Comparison of ENCODE assay signal across 29 mouse cellular contexts in the genomic region with DNA sequence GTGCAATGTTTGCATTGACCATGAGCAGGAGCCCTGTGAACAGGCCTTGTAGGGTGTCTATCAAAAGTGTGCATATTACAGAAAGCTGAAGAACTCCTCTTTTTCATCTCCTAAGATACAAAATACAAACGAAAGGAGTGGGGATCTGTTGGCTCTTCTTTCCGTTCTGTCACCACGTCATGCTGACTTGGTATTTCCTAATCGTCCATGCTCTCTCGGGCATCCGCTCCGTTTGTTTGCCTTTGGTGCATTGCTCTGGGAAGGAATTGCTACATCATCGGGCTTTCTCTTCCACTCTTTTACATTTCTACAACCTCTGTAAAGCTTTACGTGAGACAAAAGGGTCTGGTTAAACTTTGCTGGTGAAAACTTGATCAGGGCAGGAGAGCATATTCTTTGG.
DNase-seq lines count a peak whose midpoint lies in the region; ATAC-seq and TF ChIP-seq lines count a peak whose summit lies in the region.
"Had no signal": no experiment of that assay in that cellular context is flagged by ENCODE, and none has a peak within 500 bp of the region (broad histone marks: within the 10 kb centered on the region; RNA-seq: fewer than 3 reads in every experiment).

No protein-coding gene starts in this region.

- 56% methylated on average over 9 of the region's 9 CpGs for WGBS in liver, postnatal 0 days (ENCODE audit: insufficient replicate concordance)
- 83% methylated on average over 9 of the region's 9 CpGs for WGBS in liver, embryonic 11.5 days

- peak; percentile 15 for DNase-seq in liver, postnatal 0 days
- DNase-seq in liver, embryonic 11.5 days (ENCODE audit: low spot score), result no peak
- DNase-seq in lung, postnatal 36 days, result peak; percentile 28
- DNase-seq in lung, adult 18-20 months, result no peak
- DNase-seq in R1 (ENCODE audit: low read depth, low spot score), result peak; percentile 34
- DNase-seq: adrenal gland, postnatal 25 days; B cell, adult 2 months; cerebellum, adult 11-12 months; cerebellum, adult 9-11 months; gastrocnemius, adult 2 months; gastrocnemius, postnatal 36 days; heart, adult 18-20 months; heart, postnatal 4 days; kidney, adult 11 months; layer of hippocampus, postnatal 36 days; left cerebral cortex, postnatal 4 days; retina, postnatal 1 day; right cerebral cortex, postnatal 14 days; thymus, postnatal 4 days had no signal

- peak; percentile 45; the same call in 1 of the 2 replicates for ATAC-seq in liver, postnatal 0 days
- no peak for ATAC-seq in liver, embryonic 11.5 days (replicated peaks; ENCODE audit: low FRiP score)
- no peak for ATAC-seq in monocyte, adult 5-6 weeks (replicated peaks; ENCODE audit: insufficient number of reproducible peaks, low FRiP score, low TSS enrichment, poor library complexity, severe bottlenecking)
- ATAC-seq: forebrain, embryonic 16.5 days; inflammation-experienced regulatory T-cells, adult 6 months had no signal

- no peak overlapping the region for H3K9ac ChIP-seq in liver, postnatal 0 days (replicated peaks)
- no peak overlapping the region for H3K9ac ChIP-seq in liver, embryonic 11.5 days (ENCODE audit: low read depth, low read length)
- H3K9ac ChIP-seq: embryonic facial prominence, embryonic 13.5 days; heart, embryonic 12.5 days; hindbrain, embryonic 14.5 days; liver, embryonic 15.5 days had no signal

- no peaks in the 10 kb centered on the region for H3K9me3 ChIP-seq in liver, postnatal 0 days (ENCODE audit: low read length)
- H3K9me3 ChIP-seq in liver, embryonic 11.5 days (ENCODE audit: control insufficient read depth, low read length), result no peaks in the 10 kb centered on the region
- H3K9me3 ChIP-seq: embryonic facial prominence, embryonic 13.5 days; heart, embryonic 12.5 days; liver, embryonic 15.5 days had no signal

- no peak for TF ChIP-seq EP300 in liver, postnatal 0 days (IDR thresholded peaks at IDR 0.05; ENCODE audit: low read depth)

- H3K27me3 ChIP-seq in liver, postnatal 0 days (ENCODE audit: insufficient read depth, low read length), result no peaks in the 10 kb centered on the region
- no peaks in the 10 kb centered on the region for H3K27me3 ChIP-seq in liver, embryonic 11.5 days (replicated peaks; ENCODE audit: control insufficient read depth, insufficient read depth, low read length)
- H3K27me3 ChIP-seq: embryonic facial prominence, embryonic 13.5 days; heart, embryonic 12.5 days; liver, embryonic 15.5 days had no signal

- H3K4me1 ChIP-seq in liver, postnatal 0 days (ENCODE audit: insufficient read depth), result no peaks in the 10 kb centered on the region
- no peaks in the 10 kb centered on the region for H3K4me1 ChIP-seq in liver, embryonic 11.5 days (replicated peaks; ENCODE audit: control insufficient read depth, insufficient read depth, low read length)
- H3K4me1 ChIP-seq: heart, embryonic 12.5 days; liver, embryonic 15.5 days had no signal

- no peaks in the 10 kb centered on the region for H3K36me3 ChIP-seq in liver, postnatal 0 days (replicated peaks; ENCODE audit: insufficient read depth, low read length)
- no peaks in the 10 kb centered on the region for H3K36me3 ChIP-seq in liver, embryonic 11.5 days (ENCODE audit: control insufficient read depth, insufficient read depth, low read length)
- H3K36me3 ChIP-seq: embryonic facial prominence, embryonic 13.5 days; G1E; heart, embryonic 12.5 days; liver, embryonic 15.5 days had no signal

- H3K4me3 ChIP-seq in liver, postnatal 0 days (ENCODE audit: low read depth, low read length), result no peak overlapping the region
- H3K4me3 ChIP-seq in liver, embryonic 11.5 days (ENCODE audit: low read depth, low read length), result no peak overlapping the region
- H3K4me3 ChIP-seq: embryonic facial prominence, embryonic 13.5 days; erythroblast, embryonic 14.5 days; gastrocnemius, adult 2 months; heart, embryonic 12.5 days; liver, embryonic 15.5 days had no signal

- H3K27ac ChIP-seq in liver, postnatal 0 days (ENCODE audit: low read depth), result no peak overlapping the region
- H3K27ac ChIP-seq in liver, embryonic 11.5 days (ENCODE audit: low read depth, low read length), result no peak overlapping the region
- H3K27ac ChIP-seq: embryonic facial prominence, embryonic 13.5 days; gastrocnemius, adult 2 months; hindbrain, embryonic 14.5 days; liver, embryonic 15.5 days had no signal

- no peak overlapping the region for H3K4me2 ChIP-seq in liver, postnatal 0 days (ENCODE audit: low read depth, low read length)
- no peak overlapping the region for H3K4me2 ChIP-seq in liver, embryonic 11.5 days
- H3K4me2 ChIP-seq: embryonic facial prominence, embryonic 13.5 days; heart, embryonic 12.5 days; hindbrain, embryonic 14.5 days; liver, embryonic 15.5 days; midbrain, embryonic 11.5 days had no signal

- TF ChIP-seq CTCF in liver, postnatal 0 days (IDR thresholded peaks at IDR 0.05; ENCODE audit: low read depth), result no peak

Comparison
In these comparisons a context has a peak if more than half of its experiments do, and no peak if none do; other contexts are left out.
1. DNase-seq: peak in liver, postnatal 0 days (single experiment), lung, postnatal 36 days (single experiment) and R1 (single experiment); none in liver, embryonic 11.5 days (single experiment) and lung, adult 18-20 months (0 of 2).